Mouse (Mus musculus): ENCODE measurements around the gene Plpp3. TPM values are rescaled to one million over a fixed set of nuclear protein-coding genes. Genes with fewer than 3 reads are reported as not detected.

The Plpp3 gene
- 74.4 and 75.6 TPM in 2 replicates for polyA plus RNA-seq (2015; fragmentation: Nextera tagmentation; extraction: Ambion mirVana)

- peak; percentile 86 for ATAC-seq (replicated peaks)
- Histone ChIP-seq H3K27me3 (no peaks in the 10 kb centered on the region), H3K4me1 (peaks cover 40% of the 10 kb centered on the region), H3K4me3 (peak within 1 kb of the TSS; percentile 82), H3K27ac (replicated peaks) (peak within 1 kb of the TSS; percentile 92), H3K9me3 (no peaks in the 10 kb centered on the region), H3K9ac (replicated peaks) (peak within 1 kb of the TSS; percentile 79), H3K36me3 (no peaks in the 10 kb centered on the region), H3K4me2 (replicated peaks) (peak within 1 kb of the TSS; percentile 76)
- under 1% methylated on average over 77 of the region's 77 CpGs for WGBS
These were observed at the start of gene Plpp3 for GRCm38 (mm10) chr4:105157276-105158168. Plpp3 (plus strand) TSS chr4:105157347.

- Histone ChIP-seq H3K36me3 (no peaks in the 10 kb centered on the region), H3K27me3 (no peaks in the 10 kb centered on the region), H3K4me2 (replicated peaks) (peak overlapping the region; percentile 87), H3K9me3 (no peaks in the 10 kb centered on the region), H3K27ac (replicated peaks) (no peak overlapping the region), H3K4me1 (peaks cover 26% of the 10 kb centered on the region), H3K9ac (replicated peaks) (no peak overlapping the region), H3K4me3 (peak overlapping the region; percentile 70; the same call in 1 of the 2 replicates)
- ATAC-seq (replicated peaks): no peak
- WGBS: 49% methylated on average over 12 of the region's 12 CpGs
These were observed 49.1 kb upstream of the Plpp3 start for GRCm38 (mm10) chr4:105107943-105108640.

- Histone ChIP-seq H3K36me3 (no peaks in the 10 kb centered on the region), H3K27me3 (no peaks in the 10 kb centered on the region), H3K4me2 (replicated peaks) (peak overlapping the region; percentile 87), H3K9me3 (no peaks in the 10 kb centered on the region), H3K4me3 (peak overlapping the region; percentile 70), H3K4me1 (peaks cover 26% of the 10 kb centered on the region), H3K9ac (replicated peaks) (peak overlapping the region; percentile 96), H3K27ac (replicated peaks) (no peak overlapping the region)
- 10% methylated on average over 5 of the region's 5 CpGs for WGBS
- ATAC-seq (replicated peaks): no peak
These were observed 48.4 kb upstream of the Plpp3 start for GRCm38 (mm10) chr4:105108641-105109198.

DNA sequence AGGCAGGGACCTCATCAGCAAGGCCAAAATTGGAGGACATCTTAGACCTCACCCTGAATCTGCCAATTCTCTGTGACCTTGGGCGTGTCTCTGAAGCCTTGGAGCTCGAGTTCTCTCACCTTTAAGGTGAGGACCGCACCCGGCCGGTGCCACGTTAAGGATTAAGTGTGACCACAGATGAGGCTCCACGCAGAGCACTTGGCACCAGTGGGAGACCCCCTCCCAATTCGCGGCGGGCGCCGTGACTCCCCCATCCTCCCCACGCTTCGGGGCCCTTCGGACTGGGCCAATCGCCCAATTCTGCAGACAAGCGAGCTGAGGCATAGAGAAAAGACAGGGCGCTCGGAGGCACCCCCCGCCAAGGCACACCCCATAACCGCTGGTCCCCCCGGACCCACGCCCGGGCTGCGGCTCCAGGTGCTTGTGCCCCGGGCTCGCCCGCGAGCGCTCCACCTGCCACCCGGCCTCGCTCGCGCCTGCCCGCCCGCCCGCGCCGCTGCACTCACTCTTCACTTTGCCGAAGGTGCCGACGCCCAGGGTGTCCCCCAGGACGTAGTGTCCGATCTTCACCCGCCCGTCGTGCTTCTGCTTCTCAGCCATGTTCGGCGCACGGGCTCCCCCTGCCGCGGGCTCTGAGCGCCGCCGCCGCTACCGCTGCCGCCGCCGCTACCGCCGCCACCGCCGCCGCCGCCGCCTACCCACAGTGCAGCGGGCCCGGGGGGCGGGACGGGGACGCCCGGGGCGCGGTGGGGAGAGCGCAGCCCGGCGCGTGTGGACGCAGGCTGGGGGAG is 47.8 kb upstream of the Plpp3 start, which contains the start of gene Prkaa2:
TSS of gene Prkaa2 (minus strand) at position 692 of the 791 bp plus-strand sequence.
- Histone ChIP-seq H3K9ac (replicated peaks) (peak within 1 kb of the TSS; percentile 96), H3K4me3 (peak within 1 kb of the TSS; percentile 70), H3K4me2 (replicated peaks) (peak within 1 kb of the TSS; percentile 87), H3K27me3 (no peaks in the 10 kb centered on the region), H3K36me3 (no peaks in the 10 kb centered on the region), H3K27ac (replicated peaks) (peak within 1 kb of the TSS; percentile 81), H3K9me3 (no peaks in the 10 kb centered on the region), H3K4me1 (peaks cover 26% of the 10 kb centered on the region)
- peak; percentile 96 for ATAC-seq (replicated peaks)
- under 1% methylated on average over 80 of the region's 80 CpGs for WGBS

DNA sequence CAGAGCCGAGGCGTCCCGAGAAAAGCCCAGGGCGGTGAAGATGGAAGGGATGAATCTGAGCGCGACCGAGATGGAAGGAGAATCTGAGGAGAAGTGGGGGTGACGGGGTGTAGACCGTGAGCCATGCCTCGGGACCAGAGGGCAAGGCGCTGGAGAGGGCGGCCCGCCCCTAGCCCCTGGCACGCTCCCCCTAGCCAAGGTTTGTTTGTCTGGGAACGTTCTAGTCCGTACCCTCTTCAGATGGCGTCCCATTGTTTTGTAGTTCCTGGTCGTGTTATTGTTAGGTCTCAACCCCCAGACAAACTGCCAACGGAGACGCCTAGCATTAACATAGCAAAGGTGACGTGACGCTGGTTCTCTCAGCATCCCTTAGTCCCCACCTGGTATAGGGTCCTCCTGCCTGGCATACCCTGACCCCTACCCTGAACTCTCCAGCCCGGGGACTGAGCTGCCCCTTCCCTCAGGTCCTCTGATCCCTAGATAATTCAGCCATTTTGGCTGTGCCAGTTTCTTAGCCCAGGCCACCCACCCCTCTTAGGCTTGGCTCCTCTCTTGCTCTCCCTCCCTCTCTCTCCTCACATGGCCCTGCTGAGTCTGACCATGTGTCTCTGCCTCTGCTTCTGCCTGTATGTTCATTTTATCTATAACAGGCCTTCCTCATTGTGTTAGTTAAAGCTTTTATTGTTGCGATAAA is 47.0 kb upstream of the Plpp3 start:
- no peaks in the 10 kb centered on the region for H3K9me3 ChIP-seq
- no peaks in the 10 kb centered on the region for H3K27me3 ChIP-seq
- WGBS: 3% methylated on average over 24 of the region's 24 CpGs
- peak overlapping the region; percentile 87 for H3K4me2 ChIP-seq (replicated peaks)
- peak overlapping the region; percentile 70 for H3K4me3 ChIP-seq
- H3K4me1 ChIP-seq: peaks cover 26% of the 10 kb centered on the region
- H3K9ac ChIP-seq (replicated peaks): peak overlapping the region; percentile 96
- peak; percentile 84 for ATAC-seq (replicated peaks)
- H3K36me3 ChIP-seq: no peaks in the 10 kb centered on the region
- peak overlapping the region; percentile 81 for H3K27ac ChIP-seq (replicated peaks)

DNA sequence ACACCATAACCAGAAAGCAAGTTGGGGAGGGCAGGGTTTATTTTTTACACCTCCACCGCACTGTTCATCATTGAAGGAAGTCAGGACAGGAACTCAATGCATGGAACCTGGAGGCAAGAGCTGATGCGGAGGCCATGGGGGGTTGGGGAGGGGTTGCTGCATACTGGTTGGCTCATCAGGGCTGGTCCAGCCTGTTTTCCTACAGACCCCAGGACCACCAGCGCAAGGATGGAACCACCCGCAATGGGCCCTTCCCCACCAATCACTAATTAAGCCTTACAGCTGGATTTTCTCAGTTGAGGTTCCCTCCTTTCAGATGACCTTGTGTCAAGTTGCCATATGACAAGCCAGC is 46.5 kb upstream of the Plpp3 start:
- Histone ChIP-seq H3K27ac (replicated peaks) (peak overlapping the region; percentile 81), H3K36me3 (no peaks in the 10 kb centered on the region), H3K4me2 (replicated peaks) (peak overlapping the region; percentile 87), H3K4me1 (peaks cover 26% of the 10 kb centered on the region), H3K9me3 (no peaks in the 10 kb centered on the region), H3K4me3 (peak overlapping the region; percentile 70), H3K9ac (replicated peaks) (peak overlapping the region; percentile 96), H3K27me3 (no peaks in the 10 kb centered on the region)
- 64% methylated on average over 4 of the region's 4 CpGs for WGBS
- no peak for ATAC-seq (replicated peaks)

GRCm38 (mm10) chr4:105111770-105112169 is 45.4 kb upstream of the Plpp3 start:
- Histone ChIP-seq H3K9me3 (no peaks in the 10 kb centered on the region), H3K27me3 (no peaks in the 10 kb centered on the region), H3K27ac (replicated peaks) (no peak overlapping the region), H3K36me3 (no peaks in the 10 kb centered on the region), H3K4me2 (replicated peaks) (no peak overlapping the region), H3K4me1 (peaks cover 26% of the 10 kb centered on the region), H3K9ac (replicated peaks) (no peak overlapping the region), H3K4me3 (no peak overlapping the region)
- ATAC-seq (replicated peaks): no peak
- WGBS: 91% methylated on average over 11 of the region's 11 CpGs

DNA sequence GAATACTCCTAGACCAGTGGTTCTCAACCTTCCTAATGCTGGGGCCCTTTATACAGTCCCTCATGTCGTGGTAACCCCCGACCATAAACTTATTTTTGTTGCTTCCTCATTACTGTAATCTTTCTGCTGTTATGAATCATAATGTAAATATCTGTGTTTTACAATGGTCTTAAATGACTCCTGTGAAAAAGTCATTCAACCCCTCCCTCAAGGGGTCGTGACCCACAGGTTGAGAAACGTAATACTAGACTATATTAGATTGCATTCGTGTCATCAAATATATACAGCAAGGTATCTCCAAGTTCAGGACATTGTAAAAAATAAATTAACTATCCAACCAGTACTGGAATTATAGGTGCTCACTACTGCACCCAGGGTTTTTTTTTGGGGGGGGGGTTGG is 44.1 kb upstream of the Plpp3 start:
- ATAC-seq (replicated peaks): no peak
- no peaks in the 10 kb centered on the region for H3K27me3 ChIP-seq
- H3K36me3 ChIP-seq: no peaks in the 10 kb centered on the region
- 89% methylated on average over 5 of the region's 5 CpGs for WGBS
- H3K4me2 ChIP-seq (replicated peaks): no peak overlapping the region
- no peak overlapping the region for H3K9ac ChIP-seq (replicated peaks)
- no peak overlapping the region for H3K27ac ChIP-seq (replicated peaks)
- no peak overlapping the region for H3K4me3 ChIP-seq
- H3K4me1 ChIP-seq: peaks cover 19% of the 10 kb centered on the region
- no peaks in the 10 kb centered on the region for H3K9me3 ChIP-seq

DNA sequence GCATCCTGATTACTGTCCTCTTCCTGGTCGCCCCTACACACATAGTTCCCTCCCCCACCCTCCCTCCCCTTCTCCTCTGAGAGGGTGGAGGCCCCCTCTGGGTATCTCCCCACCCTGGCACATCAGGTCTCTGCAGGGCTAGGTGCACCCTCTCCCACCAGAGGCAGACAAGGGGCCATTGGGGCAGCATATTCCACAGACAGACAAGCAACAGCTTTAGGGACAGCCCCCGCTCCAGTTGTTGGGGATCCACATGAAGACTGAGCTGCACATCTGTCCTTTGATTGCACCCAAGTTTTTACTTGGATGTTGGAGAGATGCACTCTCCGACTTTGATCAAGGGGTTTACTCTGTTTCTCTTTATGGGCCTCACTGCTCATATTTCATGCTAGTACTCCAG is 43.7 kb upstream of the Plpp3 start:
- WGBS: 82% methylated on average over 3 of the region's 3 CpGs
- no peaks in the 10 kb centered on the region for H3K9me3 ChIP-seq
- no peak overlapping the region for H3K4me2 ChIP-seq (replicated peaks)
- no peaks in the 10 kb centered on the region for H3K27me3 ChIP-seq
- H3K9ac ChIP-seq (replicated peaks): no peak overlapping the region
- H3K36me3 ChIP-seq: no peaks in the 10 kb centered on the region
- H3K27ac ChIP-seq (replicated peaks): no peak overlapping the region
- no peak overlapping the region for H3K4me3 ChIP-seq
- ATAC-seq (replicated peaks): no peak
- H3K4me1 ChIP-seq: peaks cover 15% of the 10 kb centered on the region

GRCm38 (mm10) chr4:105121081-105121480 is 36.1 kb upstream of the Plpp3 start:
- Histone ChIP-seq H3K9ac (replicated peaks) (no peak overlapping the region), H3K4me3 (no peak overlapping the region), H3K36me3 (no peaks in the 10 kb centered on the region), H3K4me1 (no peaks in the 10 kb centered on the region), H3K4me2 (replicated peaks) (no peak overlapping the region), H3K27me3 (no peaks in the 10 kb centered on the region), H3K9me3 (no peaks in the 10 kb centered on the region), H3K27ac (replicated peaks) (no peak overlapping the region)
- 62% methylated on average over 6 of the region's 6 CpGs for WGBS
- no peak for ATAC-seq (replicated peaks)

GRCm38 (mm10) chr4:105122429-105122828 is 34.7 kb upstream of the Plpp3 start:
- Histone ChIP-seq H3K27ac (replicated peaks) (no peak overlapping the region), H3K9ac (replicated peaks) (no peak overlapping the region), H3K9me3 (no peaks in the 10 kb centered on the region), H3K27me3 (no peaks in the 10 kb centered on the region), H3K36me3 (no peaks in the 10 kb centered on the region), H3K4me1 (no peaks in the 10 kb centered on the region), H3K4me3 (no peak overlapping the region), H3K4me2 (replicated peaks) (no peak overlapping the region)
- 50% methylated on average over 8 of the region's 8 CpGs for WGBS
- no peak for ATAC-seq (replicated peaks)

All from forebrain, embryonic 15.5 days (tissue).